ENCODE assay signal across 11 mouse cellular contexts in genomic region chr16:10528382-10528781, GRCm38 (mm10). TPM values are rescaled to one million over a fixed set of nuclear protein-coding genes. Genes with fewer than 3 reads are reported as not detected.
"Had no signal": no experiment of that assay in that cellular context is flagged by ENCODE, and none has a peak within 500 bp of the region (broad histone marks: within the 10 kb centered on the region; RNA-seq: fewer than 3 reads in every experiment).

No protein-coding gene starts in this region.

- ATAC-seq: hindbrain, postnatal 0 days; intestine, embryonic 16.5 days; liver, embryonic 12.5 days had no signal

- H3K9ac ChIP-seq: hindbrain, embryonic 13.5 days; hindbrain, embryonic 15.5 days; kidney, embryonic 15.5 days; limb, embryonic 13.5 days; limb, embryonic 15.5 days; liver, embryonic 12.5 days had no signal

- H3K27ac ChIP-seq: heart, embryonic 10.5 days; hindbrain, embryonic 13.5 days; hindbrain, embryonic 15.5 days; hindbrain, postnatal 0 days; kidney, embryonic 15.5 days; kidney, postnatal 0 days; limb, embryonic 13.5 days; limb, embryonic 15.5 days; liver, embryonic 12.5 days had no signal

- H3K4me2 ChIP-seq: hindbrain, embryonic 13.5 days; hindbrain, embryonic 15.5 days; kidney, embryonic 15.5 days; limb, embryonic 13.5 days; limb, embryonic 15.5 days; liver, embryonic 12.5 days had no signal

- H3K27me3 ChIP-seq: hindbrain, embryonic 13.5 days; hindbrain, embryonic 15.5 days; kidney, embryonic 15.5 days; limb, embryonic 13.5 days; limb, embryonic 15.5 days; liver, embryonic 12.5 days had no signal

- H3K9me3 ChIP-seq: heart, embryonic 10.5 days; hindbrain, embryonic 13.5 days; hindbrain, embryonic 15.5 days; kidney, embryonic 15.5 days; limb, embryonic 13.5 days; limb, embryonic 15.5 days; liver, embryonic 12.5 days had no signal

- H3K4me1 ChIP-seq: kidney, embryonic 15.5 days; limb, embryonic 13.5 days; limb, embryonic 15.5 days had no signal

- H3K4me3 ChIP-seq: heart, embryonic 10.5 days; hindbrain, embryonic 13.5 days; hindbrain, embryonic 15.5 days; kidney, embryonic 15.5 days; limb, embryonic 13.5 days; limb, embryonic 15.5 days; liver, embryonic 12.5 days had no signal

RNA-seq across cellular contexts. Expression of gene Ciita, which starts 48.5 kb away (rescaled TPM):
- total RNA-seq: hindbrain, postnatal 0 days; left cerebral cortex, postnatal 10 days had no signal
